Mouse (Mus musculus): ENCODE data around the gene T2. TPM values are rescaled to one million over a fixed set of nuclear protein-coding genes. Genes with fewer than 3 reads are reported as not detected.
A peak's percentile ranks its signal among the peaks of the same experiment; 100 is the strongest.

T2 gene
- polyA plus RNA-seq, 2 experiments: 0.32 to 2.3 TPM

GRCm38 (mm10) chr17:8377298-8377697 is 21.5 kb downstream of the T2 start:
- ATAC-seq (ENCODE audit: low FRiP score, low read depth): no peak
- H3K9ac ChIP-seq (ENCODE audit: low read depth, low read length, severe bottlenecking): no peak overlapping the region
- H3K27ac ChIP-seq (replicated peaks; ENCODE audit: low read depth, low read length): no peak overlapping the region
- no peaks in the 10 kb centered on the region for H3K9me3 ChIP-seq (ENCODE audit: control insufficient read depth, low read length)
- H3K4me2 ChIP-seq (replicated peaks; ENCODE audit: low read depth, low read length, severe bottlenecking): no peak overlapping the region
- no peak for TF ChIP-seq POLR2A (IDR thresholded peaks at IDR 0.05; ENCODE audit: borderline replicate concordance, extremely low read depth, insufficient read depth, insufficient read length)
- DNase-seq (ENCODE audit: low spot score): no peak
- no peaks in the 10 kb centered on the region for H3K27me3 ChIP-seq (ENCODE audit: control insufficient read depth, insufficient read depth, low read length)
- 62% methylated on average over 5 of the region's 5 CpGs for WGBS
- no peaks in the 10 kb centered on the region for H3K36me3 ChIP-seq (ENCODE audit: control insufficient read depth, insufficient read depth, low read length)
- H3K4me1 ChIP-seq (ENCODE audit: control insufficient read depth, insufficient read depth, low read length): peaks cover 2% of the 10 kb centered on the region; the same call in 1 of the 2 replicates
- no peak overlapping the region for H3K4me3 ChIP-seq (replicated peaks; ENCODE audit: low read length)

DNA sequence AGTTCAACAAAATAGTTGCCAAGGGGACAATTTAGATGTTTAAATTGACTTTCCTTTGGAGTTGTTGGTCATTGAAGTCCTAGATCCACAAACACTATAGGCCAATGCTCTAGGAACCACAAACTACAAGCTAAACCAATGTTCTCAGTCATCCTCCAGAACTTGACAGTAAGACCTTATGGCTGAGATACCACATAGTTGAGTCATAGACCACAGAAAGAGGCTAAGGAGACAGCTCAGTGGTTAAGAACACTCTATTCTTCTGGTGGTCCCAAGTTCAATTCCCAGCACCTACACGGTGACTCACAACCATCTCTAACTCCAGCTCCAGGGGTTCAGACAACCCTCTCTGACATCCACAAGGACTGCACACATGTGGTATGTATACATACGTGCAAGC is 29.6 kb downstream of the T2 start:
- no peak overlapping the region for H3K27ac ChIP-seq (replicated peaks; ENCODE audit: low read depth, low read length)
- H3K4me1 ChIP-seq (ENCODE audit: control insufficient read depth, insufficient read depth, low read length): peaks cover 5% of the 10 kb centered on the region; the same call in 1 of the 2 replicates
- ATAC-seq (ENCODE audit: low FRiP score, low read depth) (no peak), DNase-seq (ENCODE audit: low spot score) (no peak)
- no peaks in the 10 kb centered on the region for H3K9me3 ChIP-seq (ENCODE audit: control insufficient read depth, low read length)
- no peaks in the 10 kb centered on the region for H3K36me3 ChIP-seq (ENCODE audit: control insufficient read depth, insufficient read depth, low read length)
- H3K9ac ChIP-seq (ENCODE audit: low read depth, low read length, severe bottlenecking): no peak overlapping the region
- WGBS: 94% methylated on average over 2 of the region's 2 CpGs
- H3K27me3 ChIP-seq (ENCODE audit: control insufficient read depth, insufficient read depth, low read length): peaks cover 11% of the 10 kb centered on the region
- no peak for TF ChIP-seq POLR2A (IDR thresholded peaks at IDR 0.05; ENCODE audit: borderline replicate concordance, extremely low read depth, insufficient read depth, insufficient read length)
- no peak overlapping the region for H3K4me3 ChIP-seq (replicated peaks; ENCODE audit: low read length)
- H3K4me2 ChIP-seq (replicated peaks; ENCODE audit: low read depth, low read length, severe bottlenecking): no peak overlapping the region

- Histone ChIP-seq H3K9me3 (ENCODE audit: control insufficient read depth, low read length) (no peaks in the 10 kb centered on the region), H3K36me3 (ENCODE audit: control insufficient read depth, insufficient read depth, low read length) (no peaks in the 10 kb centered on the region), H3K4me3 (replicated peaks; ENCODE audit: low read length) (no peak overlapping the region), H3K4me1 (ENCODE audit: control insufficient read depth, insufficient read depth, low read length) (peaks cover 5% of the 10 kb centered on the region; the same call in 1 of the 2 replicates), H3K9ac (ENCODE audit: low read depth, low read length, severe bottlenecking) (no peak overlapping the region), H3K4me2 (replicated peaks; ENCODE audit: low read depth, low read length, severe bottlenecking) (peak overlapping the region; percentile 39), H3K27ac (replicated peaks; ENCODE audit: low read depth, low read length) (no peak overlapping the region), H3K27me3 (ENCODE audit: control insufficient read depth, insufficient read depth, low read length) (peaks cover 11% of the 10 kb centered on the region)
- ATAC-seq (ENCODE audit: low FRiP score, low read depth) (no peak), DNase-seq (ENCODE audit: low spot score) (no peak)
- WGBS: 2% methylated on average over 13 of the region's 13 CpGs
- no peak for TF ChIP-seq POLR2A (IDR thresholded peaks at IDR 0.05; ENCODE audit: borderline replicate concordance, extremely low read depth, insufficient read depth, insufficient read length)
Observed at GRCm38 (mm10) chr17:8388463-8388862, 32.7 kb downstream of the T2 start.

- DNase-seq (ENCODE audit: low spot score) (no peak), ATAC-seq (ENCODE audit: low FRiP score, low read depth) (no peak)
- Histone ChIP-seq H3K9me3 (ENCODE audit: control insufficient read depth, low read length) (no peaks in the 10 kb centered on the region), H3K9ac (ENCODE audit: low read depth, low read length, severe bottlenecking) (0 out of 2 replicates have a peak overlapping the region, but pooled peaks have one; percentile 17), H3K4me1 (ENCODE audit: control insufficient read depth, insufficient read depth, low read length) (peaks cover 5% of the 10 kb centered on the region; the same call in 1 of the 2 replicates), H3K27ac (replicated peaks; ENCODE audit: low read depth, low read length) (no peak overlapping the region), H3K4me3 (replicated peaks; ENCODE audit: low read length) (peak overlapping the region; percentile 18), H3K27me3 (ENCODE audit: control insufficient read depth, insufficient read depth, low read length) (peaks cover 11% of the 10 kb centered on the region), H3K36me3 (ENCODE audit: control insufficient read depth, insufficient read depth, low read length) (no peaks in the 10 kb centered on the region), H3K4me2 (replicated peaks; ENCODE audit: low read depth, low read length, severe bottlenecking) (peak overlapping the region; percentile 39)
- no peak for TF ChIP-seq POLR2A (IDR thresholded peaks at IDR 0.05; ENCODE audit: borderline replicate concordance, extremely low read depth, insufficient read depth, insufficient read length)
- WGBS: under 1% methylated on average over 27 of the region's 28 CpGs
Observed at GRCm38 (mm10) chr17:8388990-8389789, 33.4 kb downstream of the T2 start.

DNA sequence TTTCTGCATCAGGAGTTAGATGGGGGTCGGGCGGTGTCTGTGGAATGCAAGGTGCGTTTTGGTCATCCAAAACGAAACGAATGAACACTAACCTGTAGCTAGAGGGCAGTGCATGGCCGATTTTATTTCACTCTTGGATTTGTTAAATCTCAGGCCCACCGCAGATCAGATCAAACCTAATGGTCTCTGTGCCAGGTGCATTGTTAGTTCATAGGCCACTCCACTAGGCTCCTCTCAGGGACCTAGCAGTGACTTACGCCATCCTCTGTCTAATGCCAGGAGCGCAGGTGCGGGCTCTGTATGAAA is 34.0 kb downstream of the T2 start:
- Histone ChIP-seq H3K36me3 (ENCODE audit: control insufficient read depth, insufficient read depth, low read length) (no peaks in the 10 kb centered on the region), H3K9me3 (ENCODE audit: control insufficient read depth, low read length) (no peaks in the 10 kb centered on the region), H3K27ac (replicated peaks; ENCODE audit: low read depth, low read length) (no peak overlapping the region), H3K27me3 (ENCODE audit: control insufficient read depth, insufficient read depth, low read length) (peaks cover 11% of the 10 kb centered on the region), H3K4me1 (ENCODE audit: control insufficient read depth, insufficient read depth, low read length) (peaks cover 5% of the 10 kb centered on the region; the same call in 1 of the 2 replicates), H3K9ac (ENCODE audit: low read depth, low read length, severe bottlenecking) (no peak overlapping the region), H3K4me2 (replicated peaks; ENCODE audit: low read depth, low read length, severe bottlenecking) (peak overlapping the region; percentile 39; the same call in 1 of the 2 replicates), H3K4me3 (replicated peaks; ENCODE audit: low read length) (no peak overlapping the region)
- TF ChIP-seq POLR2A (IDR thresholded peaks at IDR 0.05; ENCODE audit: borderline replicate concordance, extremely low read depth, insufficient read depth, insufficient read length): no peak
- WGBS: 6% methylated on average over 10 of the region's 10 CpGs
- no peak for ATAC-seq (ENCODE audit: low FRiP score, low read depth)
- no peak for DNase-seq (ENCODE audit: low spot score)
